Mouse (Mus musculus) thymus, postnatal 0 days (tissue): ENCODE measurements around the gene Kcnip2. TPM values are rescaled to one million over a fixed set of nuclear protein-coding genes. Genes with fewer than 3 reads are reported as not detected.
"Not testable (repeated sequence)": the region's sequence is repeated elsewhere in the genome, so short reads cannot be mapped to it uniquely, and the experiment has no call there.

Experiments
- DNase-seq: peaks from one replicate; pipeline ENCODE4 v3.0.0-alpha.2; 2015; ENCODE audit warnings: low spot score
- polyA plus RNA-seq: library from polyadenylated mRNA; unstranded; fragments of >200 nt; fragmentation: Nextera tagmentation; extraction: Ambion mirVana; gene quantifications from 2 replicates; pipeline ENCODE4 v1.2.1, GENCODE M21; 2015

Gene Kcnip2
- polyA plus RNA-seq, 1 experiment from 2014 or later, result 1.3 TPM

GRCm38 (mm10) chr19:45812673-45813252, 3.1 kb downstream of the Kcnip2 start:
- DNase-seq, result no peak

GRCm38 (mm10) chr19:45812115-45812514, 3.7 kb downstream of the Kcnip2 start:
- peak; percentile 59 for DNase-seq

- no peak for DNase-seq
Observed at GRCm38 (mm10) chr19:45811028-45811674, 4.7 kb downstream of the Kcnip2 start.

GRCm38 (mm10) chr19:45807732-45808131, 8.1 kb downstream of the Kcnip2 start:
- peak; percentile 31 for DNase-seq

- not testable (repeated sequence) for DNase-seq
Observed at GRCm38 (mm10) chr19:45805817-45806216, 10.0 kb downstream of the Kcnip2 start.

GRCm38 (mm10) chr19:45804593-45805368, 11.1 kb downstream of the Kcnip2 start:
- DNase-seq, result peak; percentile 81

GRCm38 (mm10) chr19:45803408-45803807, 12.5 kb downstream of the Kcnip2 start:
- DNase-seq, result no peak

- no peak for DNase-seq
Observed at GRCm38 (mm10) chr19:45802702-45803101, 13.2 kb downstream of the Kcnip2 start.

- no peak for DNase-seq
Observed at GRCm38 (mm10) chr19:45796879-45797278, 19.0 kb downstream of the Kcnip2 start.

GRCm38 (mm10) chr19:45796061-45796556, 19.8 kb downstream of the Kcnip2 start:
- peak; percentile 81 for DNase-seq

- no peak for DNase-seq
Observed at GRCm38 (mm10) chr19:45795406-45795944, 20.4 kb downstream of the Kcnip2 start.

- no peak for DNase-seq
Observed at GRCm38 (mm10) chr19:45794718-45795117, 21.1 kb downstream of the Kcnip2 start.

GRCm38 (mm10) chr19:45792404-45792803, 23.5 kb downstream of the Kcnip2 start:
- DNase-seq, result no peak

GRCm38 (mm10) chr19:45789888-45790874, 25.7 kb downstream of the Kcnip2 start:
- peak; percentile 40 for DNase-seq

- no peak for DNase-seq
Observed at GRCm38 (mm10) chr19:45789365-45789764, 26.5 kb downstream of the Kcnip2 start.

- no peak for DNase-seq
Observed at GRCm38 (mm10) chr19:45788337-45788736, 27.5 kb downstream of the Kcnip2 start.

- no peak for DNase-seq
Observed at GRCm38 (mm10) chr19:45787450-45787849, 28.4 kb downstream of the Kcnip2 start.

- DNase-seq, result no peak
Observed at GRCm38 (mm10) chr19:45785470-45785869, 30.4 kb downstream of the Kcnip2 start.

GRCm38 (mm10) chr19:45783933-45784576, 31.8 kb downstream of the Kcnip2 start:
- DNase-seq, result no peak
